Mouse (Mus musculus) limb, embryonic 12.5 days (tissue): ENCODE data around the gene Lefty2. TPM values are rescaled to one million over a fixed set of nuclear protein-coding genes. Genes with fewer than 3 reads are reported as not detected.
"Not testable (repeated sequence)": the region's sequence is repeated elsewhere in the genome, so short reads cannot be mapped to it uniquely, and the experiment has no call there.

Experiments used
- ATAC-seq: fragments of 200-750 bp; cut with Nextera tagmentation; 2 replicates; pipeline ENCODE4 v1.8.0; 2017; ENCODE audit warnings: low read depth, moderate TSS enrichment; ENCODE audit not compliant: insufficient number of reproducible peaks, insufficient read depth, low FRiP score, low TSS enrichment
- H3K27ac ChIP-seq: fragments of 300-500 bp; sonication (generic); 2 replicates; pipeline ENCODE4 v1.5.1; 2016; ENCODE audit warnings: mild to moderate bottlenecking, moderate library complexity
- H3K27me3 ChIP-seq: fragments of 300-500 bp; sonication (generic); 2 replicates; pipeline ENCODE4 v1.6.1; 2016; ENCODE audit warnings: mild to moderate bottlenecking, moderate library complexity
- H3K36me3 ChIP-seq: fragments of 300-500 bp; sonication (generic); 2 replicates; pipeline ENCODE4 v1.6.1; 2016; ENCODE audit warnings: mild to moderate bottlenecking, moderate library complexity
- H3K4me1 ChIP-seq: fragments of 300-500 bp; sonication (generic); replicated peaks from 2 replicates; pipeline ENCODE4 v1.6.1; 2016
- H3K4me2 ChIP-seq: fragments of 300-500 bp; sonication (generic); 2 replicates; pipeline ENCODE4 v1.6.1; 2016; ENCODE audit warnings: mild to moderate bottlenecking, moderate library complexity
- H3K4me3 ChIP-seq: fragments of 300-500 bp; sonication (generic); replicated peaks from 2 replicates; pipeline ENCODE4 v1.5.1; 2016; ENCODE audit warnings: mild to moderate bottlenecking
- H3K9ac ChIP-seq: fragments of 300-500 bp; sonication (generic); replicated peaks from 2 replicates; pipeline ENCODE4 v1.6.1; 2016; ENCODE audit warnings: mild to moderate bottlenecking, moderate library complexity
- H3K9me3 ChIP-seq: fragments of 300-500 bp; sonication (generic); 2 replicates; pipeline ENCODE4 v1.6.1; 2016; ENCODE audit warnings: mild to moderate bottlenecking, moderate library complexity
- WGBS: fragments of 180-500 bp; shearing (Covaris S2); methylation state at CpG from one replicate; pipeline ENCODE4 v1.1.7; 2016; 5-methylcytosine and 5-hydroxymethylcytosine counted together
- polyA plus RNA-seq: library from polyadenylated mRNA; unstranded; fragments of >200 nt; fragmentation: Nextera tagmentation; extraction: Ambion mirVana; gene quantifications from 2 replicates; pipeline ENCODE4 v1.2.1, GENCODE M21; 2016

Lefty2 gene
- polyA plus RNA-seq, 1 experiment from 2014 or later: not detected

DNA sequence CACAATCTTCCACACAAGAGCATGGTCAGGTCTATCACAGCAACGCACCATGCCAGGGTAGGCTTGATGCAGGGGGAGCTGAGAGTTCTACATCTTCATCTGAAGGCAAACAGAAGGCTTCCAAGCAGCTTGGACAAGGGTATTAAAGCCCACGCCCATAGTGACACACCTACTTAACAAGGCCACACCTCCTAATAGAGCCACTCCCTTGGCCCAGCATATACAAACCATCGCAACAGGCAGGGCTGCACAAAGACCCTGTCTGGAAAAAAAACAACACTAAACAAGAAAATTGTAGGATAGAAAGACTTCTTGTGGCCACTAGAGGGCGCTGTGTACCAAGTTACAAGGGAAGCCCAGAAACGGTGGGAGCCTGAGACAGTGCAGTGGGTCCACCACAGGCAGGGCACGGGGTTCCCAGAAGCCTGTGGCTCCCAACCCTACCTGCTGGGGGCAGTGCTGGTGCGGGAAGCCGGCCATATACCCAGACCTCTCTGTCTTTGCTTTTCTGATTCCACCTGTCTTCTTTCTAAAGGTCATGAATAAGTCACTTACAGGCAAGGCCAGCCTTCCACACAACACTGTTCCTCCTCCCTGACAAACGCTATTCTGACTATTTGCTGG is 18.9 kb upstream of the Lefty2 start:
- Histone ChIP-seq H3K4me1 (no peaks in the 10 kb centered on the region), H3K27me3 (no peaks in the 10 kb centered on the region), H3K4me2 (no peak overlapping the region), H3K27ac (no peak overlapping the region), H3K36me3 (no peaks in the 10 kb centered on the region), H3K9ac (no peak overlapping the region), H3K4me3 (no peak overlapping the region), H3K9me3 (0 out of 2 replicates have a peak, but pooled peaks cover 4% of the 10 kb centered on the region)
- no peak for ATAC-seq
- WGBS: 25% methylated on average over 9 of the region's 9 CpGs

DNA sequence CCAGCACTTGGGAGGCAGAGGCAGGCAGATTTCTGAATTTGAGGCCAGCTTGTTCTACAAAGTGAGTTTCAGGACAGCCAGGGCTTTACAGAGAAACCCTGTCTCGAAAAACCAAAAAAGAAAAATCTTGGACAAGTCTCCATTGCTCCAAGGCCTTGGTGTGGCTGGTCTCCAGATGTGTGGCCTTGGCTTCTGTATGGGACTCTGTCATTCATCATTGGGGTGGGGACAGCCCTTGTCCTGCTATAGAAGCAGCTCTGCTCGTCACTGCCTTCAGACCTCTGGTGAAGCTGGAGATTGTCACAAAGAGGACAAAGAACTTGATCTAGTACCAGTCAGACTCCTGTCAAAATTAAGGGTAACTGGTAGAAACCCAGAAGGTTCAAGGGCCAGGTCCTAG is 18.3 kb upstream of the Lefty2 start:
- 80% methylated on average over 2 of the region's 2 CpGs for WGBS
- Histone ChIP-seq H3K9me3 (0 out of 2 replicates have a peak, but pooled peaks cover 4% of the 10 kb centered on the region), H3K36me3 (no peaks in the 10 kb centered on the region), H3K4me3 (no peak overlapping the region), H3K4me2 (no peak overlapping the region), H3K27me3 (no peaks in the 10 kb centered on the region), H3K27ac (no peak overlapping the region), H3K4me1 (no peaks in the 10 kb centered on the region), H3K9ac (no peak overlapping the region)
- ATAC-seq: no peak

DNA sequence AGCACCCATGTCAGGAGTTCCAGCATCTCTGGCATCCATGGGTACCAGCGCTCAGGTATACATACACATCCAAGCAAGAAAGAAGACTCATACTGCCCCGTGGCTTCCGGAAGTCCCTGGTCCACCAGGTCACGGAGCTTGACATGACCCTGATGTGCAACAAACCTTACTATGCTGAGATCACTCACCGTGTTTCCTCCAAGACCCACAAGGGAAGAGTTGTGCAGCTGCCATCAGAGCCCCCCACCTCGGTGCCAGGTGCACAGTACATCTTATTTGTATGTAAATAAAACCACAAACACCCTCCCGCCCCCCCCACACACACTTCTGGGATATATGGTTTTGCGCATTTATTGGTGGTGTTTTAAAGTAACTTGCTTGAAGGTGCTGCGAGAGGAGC is 17.8 kb upstream of the Lefty2 start:
- Histone ChIP-seq H3K4me2 (no peak overlapping the region), H3K4me1 (no peaks in the 10 kb centered on the region), H3K27me3 (no peaks in the 10 kb centered on the region), H3K9me3 (0 out of 2 replicates have a peak, but pooled peaks cover 4% of the 10 kb centered on the region), H3K36me3 (no peaks in the 10 kb centered on the region), H3K4me3 (no peak overlapping the region), H3K27ac (no peak overlapping the region), H3K9ac (no peak overlapping the region)
- WGBS: 90% methylated on average over 9 of the region's 9 CpGs
- ATAC-seq: no peak

DNA sequence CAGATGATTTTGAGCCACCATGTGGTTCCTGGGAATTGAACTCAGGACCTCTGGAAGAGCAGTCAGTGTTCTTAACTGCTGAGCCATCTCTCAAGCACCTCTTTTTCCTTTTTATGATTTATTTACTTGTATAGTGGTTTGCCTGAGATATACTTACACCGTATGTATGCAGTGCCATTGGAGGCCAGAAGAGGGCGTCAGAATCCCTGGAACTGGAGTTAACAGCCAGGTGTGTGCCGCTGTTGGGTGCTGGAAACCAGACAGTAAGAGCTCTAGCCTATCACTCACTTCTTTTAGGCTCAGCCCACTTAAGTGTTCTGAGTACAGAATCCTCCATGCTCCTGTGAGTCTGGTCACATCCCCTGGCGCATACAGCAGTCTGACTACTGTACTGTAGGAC is 15.4 kb upstream of the Lefty2 start:
- H3K36me3 ChIP-seq: no peaks in the 10 kb centered on the region
- no peak for ATAC-seq
- no peak overlapping the region for H3K4me2 ChIP-seq
- 0 out of 2 replicates have a peak, but pooled peaks cover 4% of the 10 kb centered on the region for H3K9me3 ChIP-seq
- H3K4me3 ChIP-seq: no peak overlapping the region
- no peaks in the 10 kb centered on the region for H3K27me3 ChIP-seq
- WGBS: 79% methylated on average over 4 of the region's 4 CpGs
- H3K4me1 ChIP-seq: no peaks in the 10 kb centered on the region
- H3K9ac ChIP-seq: no peak overlapping the region
- no peak overlapping the region for H3K27ac ChIP-seq

DNA sequence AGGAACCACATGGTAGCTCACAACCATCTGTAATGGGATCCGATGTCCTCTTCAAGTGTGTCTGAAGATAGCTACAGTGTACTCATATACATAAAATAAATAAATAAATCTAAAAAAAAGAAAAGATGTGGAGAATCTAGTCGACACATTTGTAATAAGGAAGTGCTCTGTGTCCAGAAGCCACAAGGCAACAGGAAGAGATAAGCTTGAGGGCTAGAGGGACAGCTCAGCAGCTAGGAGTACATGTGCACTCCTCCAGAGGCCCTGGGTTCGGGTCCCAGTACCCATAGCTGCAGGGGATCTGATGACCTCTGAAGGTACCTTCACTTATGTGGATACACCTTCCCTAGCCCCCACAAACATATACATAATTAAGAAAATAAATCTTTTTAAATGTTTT is 11.1 kb upstream of the Lefty2 start:
- no peaks in the 10 kb centered on the region for H3K27me3 ChIP-seq
- H3K4me1 ChIP-seq: peaks cover 9% of the 10 kb centered on the region
- WGBS: 90% methylated on average over 3 of the region's 3 CpGs
- no peak overlapping the region for H3K4me2 ChIP-seq
- H3K4me3 ChIP-seq: no peak overlapping the region
- no peaks in the 10 kb centered on the region for H3K36me3 ChIP-seq
- H3K9ac ChIP-seq: no peak overlapping the region
- H3K9me3 ChIP-seq: 0 out of 2 replicates have a peak, but pooled peaks cover 4% of the 10 kb centered on the region
- H3K27ac ChIP-seq: no peak overlapping the region
- ATAC-seq: no peak

DNA sequence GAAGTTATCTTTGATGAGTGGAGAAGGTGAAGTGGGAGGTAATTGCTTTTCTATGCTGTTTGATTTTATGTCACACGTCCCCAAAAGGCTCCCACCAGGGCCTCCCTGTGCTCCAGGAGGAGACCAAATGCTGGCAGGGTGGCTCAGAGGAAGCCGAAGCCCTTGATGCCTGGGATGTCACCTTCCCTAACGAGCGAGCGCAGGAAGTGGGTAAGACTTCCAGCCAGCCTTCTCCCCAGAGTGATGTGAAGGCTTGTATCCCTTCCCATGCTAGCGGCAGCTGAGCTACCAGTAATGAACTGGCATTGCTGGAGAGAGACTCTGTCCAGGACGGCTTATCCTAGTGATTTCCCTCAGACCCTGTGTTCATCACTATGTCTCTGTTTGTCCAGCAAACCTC is 9.2 kb upstream of the Lefty2 start:
- 0 out of 2 replicates have a peak, but pooled peaks cover 4% of the 10 kb centered on the region for H3K27me3 ChIP-seq
- no peak overlapping the region for H3K9ac ChIP-seq
- 18% methylated on average over 7 of the region's 7 CpGs for WGBS
- H3K4me3 ChIP-seq: no peak overlapping the region
- no peaks in the 10 kb centered on the region for H3K36me3 ChIP-seq
- no peak overlapping the region for H3K27ac ChIP-seq
- ATAC-seq: no peak
- H3K4me2 ChIP-seq: no peak overlapping the region
- H3K9me3 ChIP-seq: no peaks in the 10 kb centered on the region
- peaks cover 16% of the 10 kb centered on the region for H3K4me1 ChIP-seq

DNA sequence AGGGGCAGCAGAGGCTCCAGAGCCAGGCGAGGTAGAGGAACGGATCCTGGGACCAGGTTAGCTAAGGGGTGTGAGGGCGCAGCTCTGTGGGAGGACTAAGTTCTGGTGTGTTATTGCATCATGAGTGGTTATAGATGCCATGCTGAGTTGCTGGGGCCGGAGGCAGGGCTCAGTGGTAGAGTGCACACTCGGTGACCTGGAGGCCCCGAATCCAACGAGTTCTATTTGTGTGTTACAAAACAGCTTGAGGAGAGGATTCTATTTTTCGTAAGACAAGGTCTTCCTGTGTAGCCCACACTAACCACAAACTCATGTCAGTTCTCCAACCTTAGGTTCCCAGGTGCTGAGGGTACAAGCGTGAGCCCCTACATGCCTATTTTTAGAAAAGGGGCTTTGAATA is 8.4 kb upstream of the Lefty2 start:
- Histone ChIP-seq H3K36me3 (no peaks in the 10 kb centered on the region), H3K27ac (no peak overlapping the region), H3K9ac (no peak overlapping the region), H3K9me3 (no peaks in the 10 kb centered on the region), H3K4me3 (no peak overlapping the region), H3K4me2 (no peak overlapping the region), H3K27me3 (0 out of 2 replicates have a peak, but pooled peaks cover 4% of the 10 kb centered on the region), H3K4me1 (peaks cover 23% of the 10 kb centered on the region)
- ATAC-seq: no peak
- 79% methylated on average over 9 of the region's 9 CpGs for WGBS

DNA sequence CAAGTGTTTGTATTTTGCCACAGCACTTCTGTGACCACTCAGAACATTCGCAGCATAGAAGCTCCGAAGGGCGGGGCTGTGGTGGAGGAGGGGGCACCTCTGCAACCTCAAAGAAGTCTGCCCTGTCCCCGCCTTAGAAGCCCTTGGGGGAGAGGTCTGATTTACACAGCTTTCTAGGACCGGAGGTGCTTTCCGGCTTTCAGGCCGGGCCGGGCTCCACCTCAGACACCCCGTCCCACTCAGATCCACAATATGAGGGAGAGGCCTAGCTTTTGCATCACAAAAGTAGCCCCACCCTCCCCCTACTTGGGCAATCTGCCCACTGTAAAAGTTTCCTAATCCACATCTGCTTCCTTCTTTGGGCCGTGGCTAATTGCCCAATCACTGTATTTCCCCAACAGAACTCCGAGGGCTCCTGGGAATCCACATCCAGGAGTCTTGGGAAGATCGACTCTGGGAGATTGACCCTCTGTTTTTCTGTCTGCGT is 4.3 kb upstream of the Lefty2 start:
- peaks cover 23% of the 10 kb centered on the region for H3K4me1 ChIP-seq
- H3K9ac ChIP-seq: peak overlapping the region; percentile 34; the same call in 1 of the 2 replicates
- peak overlapping the region; percentile 41 for H3K4me2 ChIP-seq
- H3K27me3 ChIP-seq: peaks cover 24% of the 10 kb centered on the region
- peak overlapping the region; percentile 7; the same call in 1 of the 2 replicates for H3K4me3 ChIP-seq
- no peaks in the 10 kb centered on the region for H3K36me3 ChIP-seq
- H3K9me3 ChIP-seq: no peaks in the 10 kb centered on the region
- H3K27ac ChIP-seq: peak overlapping the region; percentile 59; the same call in 1 of the 2 replicates
- ATAC-seq: peak; percentile 27; the same call in 1 of the 2 replicates
- 3% methylated on average over 13 of the region's 13 CpGs for WGBS

DNA sequence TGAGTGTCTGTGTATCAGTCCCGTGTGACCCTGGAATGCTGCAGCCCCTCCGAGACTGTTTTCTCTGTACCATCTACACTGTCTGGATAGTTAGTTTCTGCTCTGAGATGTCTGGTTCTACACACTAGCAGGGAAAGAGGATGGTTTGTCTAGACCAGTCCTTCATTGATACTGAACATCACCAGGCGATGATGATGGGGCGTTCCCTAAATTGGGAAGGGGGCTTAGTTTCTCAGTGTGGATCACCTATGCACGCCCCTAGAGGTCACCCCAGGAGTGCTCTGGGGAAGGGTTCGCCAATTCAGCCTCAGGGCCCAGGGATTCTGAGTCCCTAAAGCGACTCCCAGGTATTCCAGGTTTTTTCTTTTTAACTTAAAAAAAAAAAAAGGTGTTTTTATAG is 3.7 kb upstream of the Lefty2 start:
- Histone ChIP-seq H3K4me3 (no peak overlapping the region), H3K27ac (peak overlapping the region; percentile 59; the same call in 1 of the 2 replicates)

DNA sequence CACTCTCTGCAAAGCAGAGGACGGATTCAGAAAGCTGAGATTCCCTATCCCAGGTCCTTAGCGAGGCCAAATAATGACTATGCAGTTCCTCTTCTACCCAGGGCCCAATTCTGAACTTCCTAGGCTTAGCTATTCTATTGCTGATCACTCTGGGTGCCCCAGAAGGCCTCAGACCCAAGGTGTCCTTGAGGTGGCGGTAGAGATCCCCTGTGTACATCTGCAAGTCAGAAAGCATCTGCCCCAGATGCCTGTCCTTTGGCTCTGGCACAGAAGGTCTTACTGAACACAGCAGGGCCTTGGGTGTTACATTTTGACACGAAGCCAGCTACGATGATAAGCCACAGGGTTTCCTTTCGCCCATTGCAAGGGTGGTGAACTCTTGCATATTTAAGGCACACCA is 3.1 kb upstream of the Lefty2 start:
- Histone ChIP-seq H3K4me2 (no peak overlapping the region), H3K4me1 (peaks cover 17% of the 10 kb centered on the region), H3K27me3 (peaks cover 36% of the 10 kb centered on the region), H3K36me3 (no peaks in the 10 kb centered on the region), H3K4me3 (no peak overlapping the region), H3K9me3 (no peaks in the 10 kb centered on the region), H3K9ac (no peak overlapping the region), H3K27ac (no peak overlapping the region)
- ATAC-seq: no peak
- 37% methylated on average over 6 of the region's 6 CpGs for WGBS

More for the DNA sequence above, 3.7 kb upstream of the Lefty2 start:
- H3K9ac ChIP-seq: 0 out of 2 replicates have a peak overlapping the region, but pooled peaks have one; percentile 34
- peaks cover 18% of the 10 kb centered on the region for H3K4me1 ChIP-seq
- peak; percentile 16; the same call in 1 of the 2 replicates for ATAC-seq
- no peaks in the 10 kb centered on the region for H3K36me3 ChIP-seq
- H3K27me3 ChIP-seq: peaks cover 29% of the 10 kb centered on the region
- WGBS: 31% methylated on average over 7 of the region's 7 CpGs
- no peaks in the 10 kb centered on the region for H3K9me3 ChIP-seq
- peak overlapping the region; percentile 41; the same call in 1 of the 2 replicates for H3K4me2 ChIP-seq

DNA sequence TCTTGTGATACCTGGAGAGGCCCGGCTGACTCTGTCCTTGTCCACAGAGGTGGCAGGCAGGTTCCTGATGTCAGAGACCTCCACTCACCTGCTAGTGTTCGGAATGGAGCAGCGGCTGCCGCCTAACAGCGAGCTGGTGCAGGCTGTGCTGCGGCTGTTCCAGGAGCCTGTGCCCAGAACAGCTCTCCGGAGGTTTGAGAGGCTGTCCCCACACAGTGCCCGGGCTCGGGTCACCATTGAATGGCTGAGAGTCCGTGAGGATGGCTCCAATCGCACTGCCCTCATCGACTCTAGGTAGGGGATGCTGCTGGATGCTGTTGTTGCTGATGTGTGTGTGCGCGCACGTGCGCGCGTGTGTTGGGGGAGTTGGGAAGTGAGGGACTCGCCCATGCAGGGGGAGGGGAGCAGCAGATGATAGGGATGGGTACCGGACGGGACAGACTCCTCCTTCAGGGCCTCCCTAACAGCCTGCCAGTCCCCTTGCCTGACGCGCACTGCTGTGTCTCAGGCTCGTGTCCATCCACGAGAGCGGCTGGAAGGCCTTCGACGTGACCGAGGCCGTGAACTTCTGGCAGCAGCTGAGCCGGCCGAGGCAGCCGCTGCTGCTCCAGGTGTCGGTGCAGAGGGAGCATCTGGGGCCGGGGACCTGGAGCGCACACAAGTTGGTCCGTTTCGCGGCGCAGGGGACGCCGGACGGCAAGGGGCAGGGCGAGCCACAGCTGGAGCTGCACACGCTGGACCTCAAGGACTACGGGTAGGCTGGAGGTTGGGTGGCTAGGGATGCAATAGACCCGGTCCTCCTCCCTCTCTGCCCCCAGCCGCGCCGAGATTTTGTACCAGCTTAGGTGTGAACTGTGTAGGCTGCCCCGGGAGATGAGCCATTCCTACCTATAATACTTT is 1.4 kb downstream of the Lefty2 start:
- H3K27me3 ChIP-seq: peaks cover 49% of the 10 kb centered on the region
- not testable (repeated sequence) for H3K9me3 ChIP-seq
- 4% methylated on average over 49 of the region's 51 CpGs for WGBS

More for the DNA sequence above, 1.4 kb downstream of the Lefty2 start:
- not testable (repeated sequence) for H3K36me3 ChIP-seq, ATAC-seq, H3K27ac ChIP-seq, H3K9ac ChIP-seq, H3K4me1 ChIP-seq
- Histone ChIP-seq H3K4me3 (peak overlapping the region; percentile 31), H3K4me2 (peak overlapping the region; percentile 54)
